Mouse (Mus musculus): ENCODE measurements around the gene Kdm5b. TPM values are rescaled to one million over a fixed set of nuclear protein-coding genes. Genes with fewer than 3 reads are reported as not detected.
A peak's percentile ranks its signal among the peaks of the same experiment; 100 is the strongest.

The Kdm5b gene
- polyA plus RNA-seq, 1 experiment from 2014 or later: 29.5 TPM

GRCm38 (mm10) chr1:134605670-134606069, 45.7 kb downstream of the Kdm5b start:
- H3K4me1 ChIP-seq (replicated peaks; ENCODE audit: control insufficient read depth, insufficient read depth): no peaks in the 10 kb centered on the region
- no peaks in the 10 kb centered on the region for H3K9me3 ChIP-seq (ENCODE audit: control insufficient read depth, low read length)
- WGBS: 45% methylated on average over 8 of the region's 8 CpGs
- DNase-seq (ENCODE audit: low spot score): no peak
- no peak overlapping the region for H3K4me2 ChIP-seq (replicated peaks; ENCODE audit: low read depth)
- no peak overlapping the region for H3K4me3 ChIP-seq (ENCODE audit: low read depth, low read length)
- H3K36me3 ChIP-seq (ENCODE audit: control insufficient read depth, insufficient read depth, low read length): peaks cover 21% of the 10 kb centered on the region
- H3K27ac ChIP-seq (replicated peaks): no peak overlapping the region
- no peak for TF ChIP-seq EP300 (optimal IDR thresholded peaks at IDR 0.05)
- no peak for TF ChIP-seq CTCF (IDR thresholded peaks at IDR 0.05; ENCODE audit: low read depth)
- H3K9ac ChIP-seq (ENCODE audit: low read length): no peak overlapping the region
- H3K27me3 ChIP-seq (ENCODE audit: control insufficient read depth, insufficient read depth, low read length): no peaks in the 10 kb centered on the region
- no peak for ATAC-seq (ENCODE audit: low FRiP score, low TSS enrichment)

- peaks cover 19% of the 10 kb centered on the region for H3K36me3 ChIP-seq (ENCODE audit: control insufficient read depth, insufficient read depth, low read length)
- no peak overlapping the region for H3K4me2 ChIP-seq (replicated peaks; ENCODE audit: low read depth)
- ATAC-seq (ENCODE audit: low FRiP score, low TSS enrichment) (no peak), DNase-seq (ENCODE audit: low spot score) (no peak)
- TF ChIP-seq CTCF (IDR thresholded peaks at IDR 0.05; ENCODE audit: low read depth) (no peak), EP300 (optimal IDR thresholded peaks at IDR 0.05) (no peak)
- no peak overlapping the region for H3K27ac ChIP-seq (replicated peaks)
- no peaks in the 10 kb centered on the region for H3K4me1 ChIP-seq (replicated peaks; ENCODE audit: control insufficient read depth, insufficient read depth)
- no peaks in the 10 kb centered on the region for H3K9me3 ChIP-seq (ENCODE audit: control insufficient read depth, low read length)
- 87% methylated on average over 2 of the region's 2 CpGs for WGBS
- no peak overlapping the region for H3K4me3 ChIP-seq (ENCODE audit: low read depth, low read length)
- H3K27me3 ChIP-seq (ENCODE audit: control insufficient read depth, insufficient read depth, low read length): no peaks in the 10 kb centered on the region
- no peak overlapping the region for H3K9ac ChIP-seq (ENCODE audit: low read length)
Observed at GRCm38 (mm10) chr1:134606381-134606780, 46.4 kb downstream of the Kdm5b start.

GRCm38 (mm10) chr1:134607279-134607678, 47.3 kb downstream of the Kdm5b start:
- no peaks in the 10 kb centered on the region for H3K27me3 ChIP-seq (ENCODE audit: control insufficient read depth, insufficient read depth, low read length)
- peaks cover 22% of the 10 kb centered on the region for H3K36me3 ChIP-seq (ENCODE audit: control insufficient read depth, insufficient read depth, low read length)
- H3K4me1 ChIP-seq (replicated peaks; ENCODE audit: control insufficient read depth, insufficient read depth): no peaks in the 10 kb centered on the region
- H3K4me3 ChIP-seq (ENCODE audit: low read depth, low read length): no peak overlapping the region
- TF ChIP-seq EP300 (optimal IDR thresholded peaks at IDR 0.05) (no peak), CTCF (IDR thresholded peaks at IDR 0.05; ENCODE audit: low read depth) (peak; percentile 55)
- no peak overlapping the region for H3K4me2 ChIP-seq (replicated peaks; ENCODE audit: low read depth)
- ATAC-seq (ENCODE audit: low FRiP score, low TSS enrichment) (no peak), DNase-seq (ENCODE audit: low spot score) (no peak)
- WGBS: 100% methylated on average over 1 of the region's 1 CpGs
- no peak overlapping the region for H3K27ac ChIP-seq (replicated peaks)
- H3K9me3 ChIP-seq (ENCODE audit: control insufficient read depth, low read length): no peaks in the 10 kb centered on the region
- H3K9ac ChIP-seq (ENCODE audit: low read length): no peak overlapping the region

DNA sequence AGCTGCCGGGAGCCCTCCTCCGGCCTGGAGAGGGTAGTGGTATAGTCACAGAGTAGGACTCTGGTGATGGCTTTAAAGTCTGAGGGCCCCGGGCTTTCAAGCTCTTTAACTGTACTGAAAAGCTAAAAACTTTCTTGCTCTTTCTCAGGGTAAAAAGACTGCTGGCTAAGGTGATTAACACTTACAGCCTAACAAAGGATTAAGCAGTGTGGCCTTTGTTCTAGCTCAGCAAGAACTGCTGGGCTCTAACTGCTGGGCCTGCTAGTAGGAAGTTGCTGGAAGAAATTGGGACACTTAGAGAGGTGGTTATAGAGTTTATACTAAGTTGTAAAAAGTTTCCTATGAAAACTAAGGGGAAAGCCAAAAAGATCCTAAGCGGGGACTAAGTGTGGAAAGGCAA, 49.2 kb downstream of the Kdm5b start:
- TF ChIP-seq EP300 (optimal IDR thresholded peaks at IDR 0.05) (no peak), CTCF (IDR thresholded peaks at IDR 0.05; ENCODE audit: low read depth) (no peak)
- ATAC-seq (ENCODE audit: low FRiP score, low TSS enrichment) (no peak), DNase-seq (ENCODE audit: low spot score) (no peak)
- Histone ChIP-seq H3K4me1 (replicated peaks; ENCODE audit: control insufficient read depth, insufficient read depth) (no peaks in the 10 kb centered on the region), H3K4me3 (ENCODE audit: low read depth, low read length) (no peak overlapping the region), H3K36me3 (ENCODE audit: control insufficient read depth, insufficient read depth, low read length) (peaks cover 25% of the 10 kb centered on the region), H3K9ac (ENCODE audit: low read length) (no peak overlapping the region), H3K27me3 (ENCODE audit: control insufficient read depth, insufficient read depth, low read length) (no peaks in the 10 kb centered on the region), H3K9me3 (ENCODE audit: control insufficient read depth, low read length) (no peaks in the 10 kb centered on the region), H3K27ac (replicated peaks) (no peak overlapping the region), H3K4me2 (replicated peaks; ENCODE audit: low read depth) (no peak overlapping the region)
- WGBS: 50% methylated on average over 4 of the region's 4 CpGs

- TF ChIP-seq CTCF (IDR thresholded peaks at IDR 0.05; ENCODE audit: low read depth): no peak
- TF ChIP-seq EP300 (optimal IDR thresholded peaks at IDR 0.05): no peak
- no peak overlapping the region for H3K9ac ChIP-seq (ENCODE audit: low read length)
- no peaks in the 10 kb centered on the region for H3K9me3 ChIP-seq (ENCODE audit: control insufficient read depth, low read length)
- H3K36me3 ChIP-seq (ENCODE audit: control insufficient read depth, insufficient read depth, low read length): peaks cover 24% of the 10 kb centered on the region
- no peak for DNase-seq (ENCODE audit: low spot score)
- no peak for ATAC-seq (ENCODE audit: low FRiP score, low TSS enrichment)
- WGBS: 93% methylated on average over 5 of the region's 5 CpGs
- H3K4me2 ChIP-seq (replicated peaks; ENCODE audit: low read depth): no peak overlapping the region
- H3K4me1 ChIP-seq (replicated peaks; ENCODE audit: control insufficient read depth, insufficient read depth): no peaks in the 10 kb centered on the region
- H3K27me3 ChIP-seq (ENCODE audit: control insufficient read depth, insufficient read depth, low read length): no peaks in the 10 kb centered on the region
- no peak overlapping the region for H3K27ac ChIP-seq (replicated peaks)
- no peak overlapping the region for H3K4me3 ChIP-seq (ENCODE audit: low read depth, low read length)
Observed at GRCm38 (mm10) chr1:134614554-134614953, 54.6 kb downstream of the Kdm5b start.

DNA sequence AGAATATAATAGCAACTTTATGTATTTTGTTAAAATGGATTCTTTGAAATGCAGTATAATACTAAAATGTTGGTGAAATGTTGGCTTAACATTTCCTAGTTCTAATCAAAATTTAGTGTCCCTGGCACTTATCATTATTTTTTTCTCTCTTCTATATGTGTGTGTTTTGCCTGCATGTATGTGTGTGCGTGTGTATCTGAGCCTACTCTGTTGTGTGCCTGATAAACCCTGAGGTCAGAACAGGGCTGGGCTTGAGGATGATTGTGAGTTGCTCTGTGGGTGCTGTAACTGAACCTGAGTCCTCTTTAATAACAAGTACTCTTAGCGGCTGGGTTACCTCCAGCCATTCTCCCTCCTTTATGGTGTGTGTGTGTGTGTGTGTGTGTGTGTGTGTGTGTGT, 55.0 kb downstream of the Kdm5b start:
- DNase-seq (ENCODE audit: low spot score) (no peak), ATAC-seq (ENCODE audit: low FRiP score, low TSS enrichment) (no peak)
- H3K9me3 ChIP-seq (ENCODE audit: control insufficient read depth, low read length): no peaks in the 10 kb centered on the region
- no peak overlapping the region for H3K9ac ChIP-seq (ENCODE audit: low read length)
- no peak overlapping the region for H3K4me3 ChIP-seq (ENCODE audit: low read depth, low read length)
- H3K36me3 ChIP-seq (ENCODE audit: control insufficient read depth, insufficient read depth, low read length): peaks cover 28% of the 10 kb centered on the region
- H3K4me2 ChIP-seq (replicated peaks; ENCODE audit: low read depth): no peak overlapping the region
- H3K27ac ChIP-seq (replicated peaks): no peak overlapping the region
- TF ChIP-seq EP300 (optimal IDR thresholded peaks at IDR 0.05) (no peak), CTCF (IDR thresholded peaks at IDR 0.05; ENCODE audit: low read depth) (no peak)
- H3K4me1 ChIP-seq (replicated peaks; ENCODE audit: control insufficient read depth, insufficient read depth): no peaks in the 10 kb centered on the region
- no peaks in the 10 kb centered on the region for H3K27me3 ChIP-seq (ENCODE audit: control insufficient read depth, insufficient read depth, low read length)
- 87% methylated on average over 2 of the region's 2 CpGs for WGBS
